Mouse (Mus musculus): ENCODE results near the gene Tenm3. TPM values are rescaled to one million over a fixed set of nuclear protein-coding genes. Genes with fewer than 3 reads are reported as not detected.

Gene Tenm3
- polyA plus RNA-seq, 1 experiment from 2014 or later: not detected

DNA sequence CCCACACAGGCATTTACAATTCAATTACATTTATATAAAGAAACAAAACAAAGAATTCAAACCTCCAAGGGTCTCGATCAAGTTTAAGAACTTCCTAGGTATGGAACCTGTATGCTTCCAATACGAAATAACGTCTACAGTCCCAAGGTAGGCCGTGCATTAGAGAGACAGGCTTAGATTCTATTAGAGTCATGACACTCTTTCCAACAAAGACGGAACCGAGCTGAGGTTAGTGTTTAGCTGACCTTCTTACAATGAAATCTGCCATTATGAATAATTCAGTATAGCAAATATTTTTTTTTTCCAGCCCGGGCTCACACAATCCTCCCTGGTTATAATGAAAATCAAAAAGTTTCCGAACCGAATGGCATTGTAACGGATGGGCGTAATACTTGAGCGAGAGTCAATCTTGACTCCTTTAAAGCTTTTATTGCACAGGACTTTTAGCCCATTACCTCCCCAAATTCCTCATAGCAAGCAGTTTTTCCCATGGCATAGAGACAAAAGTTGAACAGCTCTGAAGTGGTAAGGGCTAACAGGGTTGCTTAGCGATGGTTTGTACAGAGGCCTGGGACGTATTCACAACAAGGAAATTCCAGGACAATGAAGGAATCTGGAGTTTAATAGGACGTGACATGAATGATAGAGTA, 565.6 kb downstream of the Tenm3 start:
- 93% methylated on average over 15 of the region's 15 CpGs for WGBS (ENCODE audit: missing documents)
- H3K36me3 ChIP-seq (ENCODE audit: inconsistent target): no peaks in the 10 kb centered on the region
- H3K4me3 ChIP-seq (ENCODE audit: inconsistent target): no peak overlapping the region
- H3K79me2 ChIP-seq (ENCODE audit: inconsistent target): no peaks in the 10 kb centered on the region
- H3K27ac ChIP-seq: no peak overlapping the region

DNA sequence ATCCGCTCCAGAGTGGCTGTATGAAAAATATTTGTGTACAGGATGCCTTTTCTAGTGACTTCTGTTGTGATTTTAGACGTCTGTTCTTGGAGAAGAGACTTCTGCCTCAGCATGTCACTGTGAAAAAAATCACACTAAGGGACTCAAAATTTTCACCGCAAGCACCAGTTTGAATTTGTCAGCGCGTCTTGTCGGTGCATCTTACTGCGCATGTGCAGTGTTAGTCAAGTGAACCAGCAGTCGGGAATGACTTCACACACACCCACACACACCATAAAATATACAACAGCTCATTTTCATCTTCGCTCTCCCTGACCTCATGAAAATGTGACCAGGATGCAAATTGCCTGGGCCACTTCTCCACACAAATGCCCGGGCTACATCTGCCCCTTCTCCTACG, 568.7 kb downstream of the Tenm3 start:
- H3K4me3 ChIP-seq (ENCODE audit: inconsistent target): no peak overlapping the region
- no peak overlapping the region for H3K27ac ChIP-seq
- H3K79me2 ChIP-seq (ENCODE audit: inconsistent target): no peaks in the 10 kb centered on the region
- WGBS (ENCODE audit: missing documents): 95% methylated on average over 11 of the region's 11 CpGs
- H3K36me3 ChIP-seq (ENCODE audit: inconsistent target): no peaks in the 10 kb centered on the region

DNA sequence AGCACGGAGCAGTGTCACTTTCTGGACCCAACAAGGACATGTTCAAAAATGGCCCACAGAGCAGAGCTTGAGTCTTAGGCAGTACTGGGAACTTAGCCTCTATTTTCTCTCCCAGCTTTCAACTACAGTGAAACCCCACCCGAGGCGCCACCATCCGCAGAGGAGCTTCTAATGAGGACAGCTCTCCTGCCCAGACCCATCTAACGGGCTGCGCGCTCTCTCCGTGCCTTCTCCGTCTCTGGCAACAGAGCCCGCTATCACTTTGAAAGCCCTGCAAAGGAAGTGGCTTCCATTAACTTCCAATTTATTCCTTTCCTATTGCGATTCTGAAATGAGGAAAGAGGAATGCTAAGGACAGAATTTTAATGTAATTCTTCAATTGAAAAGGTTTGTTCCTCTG, 569.2 kb downstream of the Tenm3 start:
- Histone ChIP-seq H3K4me3 (ENCODE audit: inconsistent target) (no peak overlapping the region), H3K27ac (no peak overlapping the region), H3K36me3 (ENCODE audit: inconsistent target) (no peaks in the 10 kb centered on the region), H3K79me2 (ENCODE audit: inconsistent target) (no peaks in the 10 kb centered on the region)
- WGBS (ENCODE audit: missing documents): 91% methylated on average over 11 of the region's 11 CpGs

DNA sequence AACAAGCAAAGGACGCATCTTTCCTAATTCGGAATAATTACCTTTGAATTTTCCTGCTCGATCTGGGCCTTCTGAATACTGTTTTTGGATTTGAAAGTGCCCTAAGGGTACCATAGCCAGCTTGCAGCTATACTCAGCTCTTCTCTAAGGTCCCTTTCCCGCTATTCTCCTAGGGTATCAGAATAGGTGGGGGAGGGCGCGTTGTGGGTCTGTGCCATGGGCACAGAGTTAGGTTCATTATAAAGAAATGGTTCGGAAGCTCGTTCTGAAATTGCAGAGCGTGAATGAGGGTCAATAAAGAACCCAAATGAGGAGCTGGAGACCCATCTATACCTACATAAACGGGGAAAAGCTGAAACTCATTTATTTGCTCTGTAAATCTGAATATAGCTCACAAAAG, 575.1 kb downstream of the Tenm3 start:
- Histone ChIP-seq H3K4me3 (ENCODE audit: inconsistent target) (no peak overlapping the region), H3K79me2 (ENCODE audit: inconsistent target) (no peaks in the 10 kb centered on the region), H3K36me3 (ENCODE audit: inconsistent target) (no peaks in the 10 kb centered on the region), H3K27ac (no peak overlapping the region)
- WGBS (ENCODE audit: missing documents): 89% methylated on average over 10 of the region's 10 CpGs

DNA sequence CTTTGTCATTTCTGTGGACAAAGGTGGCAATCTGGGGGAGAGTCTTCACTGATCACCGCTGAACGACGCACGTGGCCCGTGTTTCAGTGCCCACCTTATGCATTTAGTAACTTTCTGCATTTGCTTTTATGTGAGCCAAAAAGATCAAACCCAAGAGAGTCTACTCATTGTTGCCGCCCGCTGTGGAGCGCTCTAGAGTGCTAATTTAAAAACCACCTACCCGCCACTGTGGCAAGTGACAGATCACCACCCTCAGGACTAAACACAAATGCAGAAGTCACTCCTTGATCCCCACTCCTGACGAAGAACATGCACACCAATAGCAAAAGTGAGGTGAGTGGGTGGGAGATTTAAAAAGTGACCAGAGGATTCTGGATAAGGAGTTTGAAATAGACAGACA, 583.5 kb downstream of the Tenm3 start:
- no peaks in the 10 kb centered on the region for H3K79me2 ChIP-seq (ENCODE audit: inconsistent target)
- no peak overlapping the region for H3K4me3 ChIP-seq (ENCODE audit: inconsistent target)
- no peak overlapping the region for H3K27ac ChIP-seq
- H3K36me3 ChIP-seq (ENCODE audit: inconsistent target): no peaks in the 10 kb centered on the region
- WGBS (ENCODE audit: missing documents): 97% methylated on average over 10 of the region's 10 CpGs

DNA sequence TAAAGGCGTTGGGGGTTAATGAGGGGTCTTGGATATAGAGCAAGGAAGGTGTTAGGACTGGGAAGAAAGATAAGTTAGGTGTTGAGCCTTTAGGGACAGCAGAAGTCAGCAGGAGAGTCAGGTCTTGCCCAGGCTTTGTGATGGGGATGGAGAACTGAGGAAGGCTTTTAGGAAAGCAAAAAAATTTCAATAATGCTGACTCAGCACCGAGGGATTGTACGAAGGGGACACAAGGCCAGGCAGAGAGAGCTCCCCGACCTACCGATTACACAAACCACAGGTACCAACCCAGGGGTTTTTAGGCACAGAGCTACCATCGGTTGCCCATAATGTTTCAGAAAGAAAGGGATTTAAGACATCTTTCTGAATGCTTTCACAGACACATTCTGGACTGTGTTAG, 583.9 kb downstream of the Tenm3 start:
- H3K27ac ChIP-seq: no peak overlapping the region
- H3K79me2 ChIP-seq (ENCODE audit: inconsistent target): no peaks in the 10 kb centered on the region
- WGBS (ENCODE audit: missing documents): 84% methylated on average over 5 of the region's 6 CpGs
- H3K4me3 ChIP-seq (ENCODE audit: inconsistent target): no peak overlapping the region
- H3K36me3 ChIP-seq (ENCODE audit: inconsistent target): no peaks in the 10 kb centered on the region

DNA sequence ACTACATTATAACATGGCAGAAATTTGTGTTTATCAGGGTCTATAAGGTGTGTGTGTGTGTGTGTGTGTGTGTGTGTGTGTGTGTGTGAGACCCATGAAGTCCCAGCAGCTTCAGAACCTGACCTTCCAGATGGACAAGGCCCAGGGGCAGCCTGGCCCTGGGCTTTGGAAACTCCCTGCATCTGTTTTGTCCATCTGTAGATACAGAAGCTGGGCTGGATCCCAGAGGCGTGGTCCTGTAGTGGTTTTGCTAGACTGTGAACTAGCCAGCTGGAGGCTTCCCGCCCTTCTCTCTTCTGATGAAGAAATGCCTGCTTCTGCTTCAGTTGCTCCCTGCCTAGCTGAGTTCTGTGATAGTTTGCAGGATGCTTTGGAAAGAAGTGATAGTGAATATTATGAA, 599.9 kb downstream of the Tenm3 start:
- Histone ChIP-seq H3K4me3 (ENCODE audit: inconsistent target) (no peak overlapping the region), H3K36me3 (ENCODE audit: inconsistent target) (no peaks in the 10 kb centered on the region), H3K27ac (no peak overlapping the region), H3K79me2 (ENCODE audit: inconsistent target) (no peaks in the 10 kb centered on the region)
- 84% methylated on average over 2 of the region's 2 CpGs for WGBS (ENCODE audit: missing documents)

DNA sequence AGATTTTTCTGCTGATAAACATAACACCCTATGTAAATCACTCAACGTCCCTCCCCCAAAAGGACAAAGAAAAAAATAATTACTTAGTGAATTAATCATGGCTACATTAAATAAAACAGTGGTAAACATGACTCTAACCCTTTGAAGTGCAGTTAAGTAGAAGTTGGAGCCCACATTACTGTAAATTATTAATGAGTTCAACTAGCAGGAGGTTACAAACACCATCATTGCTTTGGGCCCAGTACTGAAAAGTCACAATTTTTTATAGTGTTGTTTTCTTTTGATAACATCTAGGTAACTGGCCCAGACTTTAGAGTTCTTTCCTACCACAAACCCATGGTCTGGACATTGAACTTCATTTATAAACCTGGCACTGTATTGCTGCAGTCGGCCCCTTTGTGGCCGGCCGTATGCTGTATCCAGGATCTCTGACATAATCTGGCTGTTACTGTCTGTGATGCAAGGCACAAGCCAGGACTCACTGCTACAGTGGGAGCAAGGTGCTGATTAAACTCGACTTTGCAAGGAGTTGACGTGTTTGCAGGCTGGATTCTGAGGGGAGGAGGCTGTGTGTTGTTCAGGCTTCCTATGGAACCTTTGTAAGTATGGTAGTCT, 602.7 kb downstream of the Tenm3 start:
- H3K79me2 ChIP-seq (ENCODE audit: inconsistent target): no peaks in the 10 kb centered on the region
- no peak overlapping the region for H3K4me3 ChIP-seq (ENCODE audit: inconsistent target)
- H3K27ac ChIP-seq: no peak overlapping the region
- no peaks in the 10 kb centered on the region for H3K36me3 ChIP-seq (ENCODE audit: inconsistent target)
- WGBS (ENCODE audit: missing documents): 81% methylated on average over 6 of the region's 6 CpGs

DNA sequence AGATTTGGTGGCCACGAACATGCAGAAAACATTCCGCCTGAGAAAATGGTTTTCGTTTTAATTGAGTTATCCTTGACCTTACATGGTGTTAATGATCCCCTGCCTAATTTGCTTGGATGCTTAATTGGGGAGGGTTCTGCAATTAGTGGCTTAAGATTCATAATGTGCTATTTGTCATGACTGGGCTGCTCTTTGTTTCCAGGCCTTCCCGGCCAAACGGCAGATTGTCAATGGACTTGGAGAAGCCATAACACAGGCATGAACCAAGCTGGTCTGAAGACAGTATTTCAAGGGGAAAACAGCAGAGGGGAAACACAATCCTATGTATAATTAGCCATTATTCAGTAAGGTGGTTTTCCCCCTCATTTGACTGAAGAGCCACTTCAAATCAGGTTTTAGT, 606.8 kb downstream of the Tenm3 start:
- Histone ChIP-seq H3K4me3 (ENCODE audit: inconsistent target) (no peak overlapping the region), H3K79me2 (ENCODE audit: inconsistent target) (no peaks in the 10 kb centered on the region), H3K27ac (no peak overlapping the region), H3K36me3 (ENCODE audit: inconsistent target) (no peaks in the 10 kb centered on the region)
- WGBS (ENCODE audit: missing documents): 88% methylated on average over 5 of the region's 5 CpGs

DNA sequence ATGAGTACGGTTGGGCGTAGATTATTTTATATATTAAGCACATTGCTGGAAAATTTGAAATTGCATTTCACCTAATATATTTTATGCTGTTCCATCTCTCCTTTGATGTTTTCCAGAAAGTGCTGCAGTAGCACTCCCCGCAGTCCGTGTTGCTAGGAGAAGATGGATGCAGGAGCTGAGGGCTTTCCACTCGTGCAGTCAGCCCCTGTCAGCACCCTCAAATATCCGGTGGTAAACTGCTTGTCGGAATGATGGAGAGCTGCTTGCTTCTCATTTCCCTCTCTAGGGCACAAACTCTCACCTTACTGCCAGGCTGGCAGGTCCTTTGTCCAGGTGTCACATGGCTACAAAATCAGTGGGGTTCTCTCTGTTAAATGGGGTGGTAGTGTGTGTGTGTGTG, 610.8 kb downstream of the Tenm3 start:
- no peaks in the 10 kb centered on the region for H3K36me3 ChIP-seq (ENCODE audit: inconsistent target)
- H3K4me3 ChIP-seq (ENCODE audit: inconsistent target): no peak overlapping the region
- no peak overlapping the region for H3K27ac ChIP-seq
- 81% methylated on average over 7 of the region's 7 CpGs for WGBS (ENCODE audit: missing documents)
- H3K79me2 ChIP-seq (ENCODE audit: inconsistent target): no peaks in the 10 kb centered on the region

DNA sequence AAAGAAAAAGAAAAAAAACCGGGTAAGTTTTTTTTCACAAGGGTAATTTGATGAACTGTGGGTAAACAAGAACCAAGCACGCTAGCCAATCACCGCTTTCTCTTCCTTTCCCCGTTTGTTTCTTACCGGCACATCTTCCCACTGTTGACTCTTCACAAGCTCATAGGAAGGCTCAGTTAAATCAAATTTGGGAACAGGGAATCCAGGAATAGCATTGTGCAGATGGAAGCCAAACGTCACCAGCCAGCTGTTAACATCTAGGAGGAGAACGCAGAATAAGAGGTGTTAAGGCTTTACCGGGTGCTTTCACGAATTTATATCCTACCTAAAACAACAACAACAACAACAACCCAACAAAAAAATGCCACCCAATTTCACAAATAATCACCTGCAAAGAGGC, 611.9 kb downstream of the Tenm3 start:
- Histone ChIP-seq H3K27ac (no peak overlapping the region), H3K79me2 (ENCODE audit: inconsistent target) (no peaks in the 10 kb centered on the region), H3K36me3 (ENCODE audit: inconsistent target) (no peaks in the 10 kb centered on the region), H3K4me3 (ENCODE audit: inconsistent target) (no peak overlapping the region)
- 78% methylated on average over 9 of the region's 9 CpGs for WGBS (ENCODE audit: missing documents)

DNA sequence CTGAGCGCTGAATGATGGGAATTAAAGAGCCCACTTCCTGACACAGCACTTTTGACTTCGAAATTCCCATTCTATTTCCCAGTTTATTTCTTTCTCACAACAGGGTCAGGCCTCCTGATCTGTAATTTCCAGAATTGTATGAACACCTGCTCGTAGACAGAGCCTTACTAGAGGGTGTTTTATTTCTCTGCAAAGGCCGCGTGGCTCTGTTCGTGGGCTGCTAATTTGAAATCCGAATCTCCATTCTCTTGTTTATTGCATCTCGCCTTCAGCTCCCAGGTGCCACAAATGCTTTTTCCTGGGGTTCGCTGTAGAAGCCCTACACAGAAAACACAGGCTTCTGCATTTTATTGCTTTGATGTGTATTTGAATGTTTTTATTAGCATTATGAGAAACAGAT, 612.4 kb downstream of the Tenm3 start:
- WGBS (ENCODE audit: missing documents): 81% methylated on average over 9 of the region's 9 CpGs
- Histone ChIP-seq H3K27ac (no peak overlapping the region), H3K79me2 (ENCODE audit: inconsistent target) (no peaks in the 10 kb centered on the region), H3K4me3 (ENCODE audit: inconsistent target) (no peak overlapping the region), H3K36me3 (ENCODE audit: inconsistent target) (no peaks in the 10 kb centered on the region)

DNA sequence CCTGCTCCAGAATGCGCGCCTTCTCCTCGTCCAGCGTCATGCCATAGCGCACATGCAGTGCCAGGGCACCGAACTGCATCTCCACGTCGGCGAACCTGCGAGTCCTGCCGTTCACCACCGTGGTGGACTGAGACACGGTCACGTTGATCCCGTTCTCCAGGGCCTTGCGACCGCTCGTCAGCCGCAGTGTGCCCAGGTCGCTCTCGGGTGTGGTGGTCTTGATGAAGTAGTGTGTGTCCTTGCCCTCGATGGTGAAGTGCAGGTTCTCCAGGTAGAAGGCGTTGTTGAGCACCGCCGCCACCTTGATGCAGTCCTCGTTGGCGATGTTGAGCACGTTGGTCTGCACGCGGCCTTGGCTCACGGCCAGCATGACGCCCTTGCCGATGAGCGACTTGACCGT, 615.1 kb downstream of the Tenm3 start:
- H3K79me2 ChIP-seq (ENCODE audit: inconsistent target): no peaks in the 10 kb centered on the region
- WGBS (ENCODE audit: missing documents): 95% methylated on average over 31 of the region's 35 CpGs
- no peaks in the 10 kb centered on the region for H3K36me3 ChIP-seq (ENCODE audit: inconsistent target)
- H3K4me3 ChIP-seq (ENCODE audit: inconsistent target): no peak overlapping the region
- no peak overlapping the region for H3K27ac ChIP-seq

DNA sequence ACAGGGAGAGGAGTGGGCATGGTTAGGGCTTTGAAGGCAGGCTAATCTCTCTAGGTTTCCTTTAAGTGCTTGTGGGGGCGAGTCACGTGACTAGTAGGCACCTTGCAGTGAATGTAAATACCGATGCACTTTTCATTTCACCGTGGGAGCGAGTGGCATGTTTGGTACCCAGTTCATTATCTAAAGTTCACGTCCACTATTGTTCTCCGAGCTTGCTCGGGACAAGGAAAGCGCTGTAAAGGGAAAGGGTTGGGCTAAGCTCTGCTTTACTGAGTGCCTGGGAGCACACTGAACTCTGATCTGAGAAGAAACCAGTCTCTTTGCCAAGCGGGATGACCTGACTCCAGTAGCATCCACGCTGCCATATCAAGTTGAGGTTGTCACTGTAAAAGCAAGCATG, 619.0 kb downstream of the Tenm3 start:
- Histone ChIP-seq H3K4me3 (ENCODE audit: inconsistent target) (no peak overlapping the region), H3K79me2 (ENCODE audit: inconsistent target) (no peaks in the 10 kb centered on the region), H3K36me3 (ENCODE audit: inconsistent target) (no peaks in the 10 kb centered on the region), H3K27ac (no peak overlapping the region)
- WGBS (ENCODE audit: missing documents): 49% methylated on average over 11 of the region's 11 CpGs

DNA sequence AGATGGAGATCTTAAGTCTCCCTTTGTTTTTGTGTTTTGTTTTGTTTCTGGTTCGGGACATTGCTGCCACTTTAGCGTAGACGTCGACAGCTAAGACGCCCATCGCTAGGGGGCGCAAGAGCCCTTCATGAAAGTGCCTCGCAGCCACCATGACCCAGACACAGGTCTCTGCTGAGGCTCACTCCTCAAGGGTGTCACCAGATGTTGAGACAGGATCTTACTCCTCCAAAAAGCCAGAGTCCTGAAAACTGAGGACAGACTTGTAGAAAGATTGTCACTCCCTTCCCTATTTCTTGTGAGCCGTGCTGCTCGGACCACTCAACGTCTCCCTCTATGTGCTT, 621.4 kb downstream of the Tenm3 start:
- H3K36me3 ChIP-seq (ENCODE audit: inconsistent target): no peaks in the 10 kb centered on the region
- H3K79me2 ChIP-seq (ENCODE audit: inconsistent target): no peaks in the 10 kb centered on the region
- H3K4me3 ChIP-seq (ENCODE audit: inconsistent target): no peak overlapping the region
- WGBS (ENCODE audit: missing documents): 21% methylated on average over 11 of the region's 11 CpGs
- H3K27ac ChIP-seq: no peak overlapping the region

Measured in macrophage (primary cell).